Mouse (Mus musculus) MEL (cell line): Measurements from ENCODE around the gene Rpl41. TPM values are rescaled to one million over a fixed set of nuclear protein-coding genes. Genes with fewer than 3 reads are reported as not detected.
A peak's percentile ranks its signal among the peaks of the same experiment; 100 is the strongest.

ENCODE experiments used
- DNase-seq: peaks from one replicate; pipeline ENCODE4 v3.0.0; 2011; ENCODE audit warnings: low read depth, low spot score
- H3K27ac ChIP-seq: 2 replicates; pipeline ENCODE4 v1.5.1; 2012; ENCODE audit warnings: low read depth, mild to moderate bottlenecking, control low read depth, low read length, moderate library complexity; ENCODE audit not compliant: control insufficient read depth
- H3K27me3 ChIP-seq, 2 experiments: fragments of 150-350 bp in 1 of 2; sonication (generic) in 1 of 2; 2 replicates each; pipeline ENCODE4 v1.6.1; 2012; ENCODE audit warnings: low read length in 2 of 2, mild to moderate bottlenecking in 2 of 2, improper control_type of control experiment in 1 of 2, moderate library complexity in 1 of 2; ENCODE audit not compliant: insufficient read depth in 2 of 2, control insufficient read depth in 1 of 2
- H3K36me3 ChIP-seq, 2 experiments: 2 replicates each; pipeline ENCODE4 v1.6.1; 2012 to 2014; ENCODE audit warnings: low read length in 2 of 2, improper control_type of control experiment in 1 of 2, inconsistent platforms in 1 of 2, mild to moderate bottlenecking in 1 of 2; ENCODE audit not compliant: insufficient read depth in 2 of 2, control insufficient read depth in 1 of 2
- H3K4me1 ChIP-seq, 2 experiments: fragments of 150-350 bp in 1 of 2; sonication (generic) in 1 of 2; 2 replicates each; pipeline ENCODE4 v1.6.1; 2012; ENCODE audit warnings: low read length in 2 of 2, improper control_type of control experiment in 1 of 2, mild to moderate bottlenecking in 1 of 2; ENCODE audit not compliant: insufficient read depth in 2 of 2, control insufficient read depth in 1 of 2
- H3K4me3 ChIP-seq, 2 experiments: fragments of 150-350 bp in 1 of 2; sonication (generic) in 1 of 2; 2 replicates each; pipeline ENCODE4 v1.5.1; 2012; ENCODE audit warnings: low read depth in 2 of 2, low read length in 2 of 2, mild to moderate bottlenecking in 2 of 2, moderate library complexity in 2 of 2, control low read depth in 1 of 2, improper control_type of control experiment in 1 of 2; ENCODE audit not compliant: control insufficient read depth in 1 of 2, insufficient read depth in 1 of 2
- H3K79me2 ChIP-seq: 2 replicates; pipeline ENCODE4 v1.6.1; 2012; ENCODE audit warnings: mild to moderate bottlenecking, low read length, moderate library complexity; ENCODE audit not compliant: control insufficient read depth, poor library complexity, insufficient read depth
- H3K9ac ChIP-seq: 2 replicates; pipeline ENCODE4 v1.6.1; 2012; ENCODE audit warnings: low read depth, mild to moderate bottlenecking, control low read depth, low read length, moderate library complexity; ENCODE audit not compliant: control insufficient read depth, poor library complexity, severe bottlenecking
- H3K9me3 ChIP-seq: fragments of 150-350 bp; sonication (generic); replicated peaks from 2 replicates; pipeline ENCODE4 v1.6.1; 2012; ENCODE audit warnings: mild to moderate bottlenecking, low read length, improper control_type of control experiment, moderate library complexity; ENCODE audit not compliant: insufficient read depth
- CHD2 ChIP-seq: IDR thresholded peaks from 2 replicates; pipeline ENCODE4 v1.6.1; 2011; ENCODE audit warnings: low read length, improper control_type of control experiment
- EP300 ChIP-seq, 2 experiments: IDR thresholded peaks; 2 replicates each; pipeline ENCODE4 v1.6.1; 2011; ENCODE audit warnings: improper control_type of control experiment in 2 of 2, low read length in 2 of 2, low read depth in 1 of 2, mild to moderate bottlenecking in 1 of 2
- ETS1 ChIP-seq: IDR thresholded peaks from 2 replicates; pipeline ENCODE4 v1.6.1; 2012; ENCODE audit warnings: low read depth, mild to moderate bottlenecking, inconsistent platforms, low read length, improper control_type of control experiment, moderate library complexity
- GATA1 ChIP-seq: IDR thresholded peaks from 2 replicates; pipeline ENCODE4 v1.6.1; 2011; ENCODE audit warnings: low read depth, low read length, improper control_type of control experiment
- HCFC1 ChIP-seq: IDR thresholded peaks from 2 replicates; pipeline ENCODE4 v1.6.1; 2012; ENCODE audit warnings: low read depth, mild to moderate bottlenecking, inconsistent platforms, low read length, improper control_type of control experiment, moderate library complexity
- MAX ChIP-seq: IDR thresholded peaks from 2 replicates; pipeline ENCODE4 v1.6.1; 2011; ENCODE audit warnings: low read length, improper control_type of control experiment
- MXI1 ChIP-seq: IDR thresholded peaks from 2 replicates; pipeline ENCODE4 v1.6.1; 2011; ENCODE audit warnings: mild to moderate bottlenecking, low read depth, low read length, improper control_type of control experiment
- MYB ChIP-seq: IDR thresholded peaks from 2 replicates; pipeline ENCODE4 v1.6.1; 2011; ENCODE audit warnings: mild to moderate bottlenecking, low read depth, low read length, improper control_type of control experiment
- MYC ChIP-seq: IDR thresholded peaks from 2 replicates; pipeline ENCODE4 v1.6.1; 2011; ENCODE audit warnings: low read depth, mild to moderate bottlenecking, low read length, improper control_type of control experiment, moderate library complexity
- NELFE ChIP-seq: IDR thresholded peaks from 2 replicates; pipeline ENCODE4 v1.6.1; 2011; ENCODE audit warnings: low read depth, low read length, improper control_type of control experiment
- POLR2AphosphoS2 ChIP-seq: IDR thresholded peaks from 2 replicates; pipeline ENCODE4 v1.6.1; 2011; ENCODE audit warnings: low read length, improper control_type of control experiment
- RAD21 ChIP-seq: IDR thresholded peaks from 2 replicates; pipeline ENCODE4 v1.6.1; 2011; ENCODE audit warnings: mild to moderate bottlenecking, low read depth, low read length, improper control_type of control experiment
- RCOR1 ChIP-seq: IDR thresholded peaks from 2 replicates; pipeline ENCODE4 v1.6.1; 2012; ENCODE audit warnings: low read depth, mild to moderate bottlenecking, inconsistent platforms, low read length, improper control_type of control experiment
- SMC3 ChIP-seq: IDR thresholded peaks from 2 replicates; pipeline ENCODE4 v1.6.1; 2011; ENCODE audit warnings: low read depth, low read length, improper control_type of control experiment
- TAL1 ChIP-seq: IDR thresholded peaks from 2 replicates; pipeline ENCODE4 v1.6.1; 2012; ENCODE audit warnings: mild to moderate bottlenecking, inconsistent platforms, low read length, moderate library complexity, mixed read lengths
- TBP ChIP-seq: IDR thresholded peaks from 2 replicates; pipeline ENCODE4 v1.8.0; 2011; ENCODE audit warnings: low read depth, low read length, improper control_type of control experiment
- TCF12 ChIP-seq: IDR thresholded peaks from 2 replicates; pipeline ENCODE4 v1.6.1; 2014; ENCODE audit warnings: low read depth, mild to moderate bottlenecking, inconsistent platforms, low read length, improper control_type of control experiment, moderate library complexity
- USF2 ChIP-seq, 2 experiments: IDR thresholded peaks; 2 replicates each; pipeline ENCODE4 v1.6.1; 2011 to 2012; ENCODE audit warnings: improper control_type of control experiment in 2 of 2, low read length in 2 of 2, borderline replicate concordance in 1 of 2, inconsistent platforms in 1 of 2, low read depth in 1 of 2, mild to moderate bottlenecking in 1 of 2; ENCODE audit not compliant: insufficient read depth in 1 of 2
- ZNF384 ChIP-seq: IDR thresholded peaks from 2 replicates; pipeline ENCODE4 v1.6.1; 2012; ENCODE audit warnings: low read depth, mild to moderate bottlenecking, inconsistent platforms, low read length, improper control_type of control experiment
- polyA plus RNA-seq, 2 experiments: library from polyadenylated mRNA; stranded (reverse) in 1 of 2; unstranded in 1 of 2; fragments of >175 nt in 1 of 2; fragments of >200 nt in 1 of 2; gene quantifications; 2 replicates each; pipeline versions ENCODE4 v1.2.1 to v1.2.4; 2012; ENCODE audit warnings: low replicate concordance in 2 of 2, low read depth in 1 of 2; ENCODE audit not compliant: insufficient read length in 2 of 2, insufficient read depth in 1 of 2, missing spikeins in 1 of 2
- total RNA-seq: library from RNA; depleted of rRNA; stranded (reverse); fragments of 300-350 nt; gene quantifications from 2 replicates; pipeline ENCODE4 v1.2.3, GENCODE M21; 2012

The Rpl41 gene
- total and polyA plus RNA-seq, 3 experiments, result 274 to 10,905 (median 6,931) TPM

GRCm38 (mm10) chr10:128536266-128536940, 12.7 kb downstream of the Rpl41 start (continued):
- TF ChIP-seq RAD21 (peak; percentile 97), HCFC1 (peak; percentile 70), GATA1 (no peak), MXI1 (peak; percentile 88), MYB (peak; percentile 35; the same call in 1 of the 2 replicates), SMC3 (peak; percentile 95), USF2 (IDR thresholded peaks at IDR 0.05; ENCODE audit: borderline replicate concordance in 1 of 2, insufficient read depth in 1 of 2, low read depth in 1 of 2, low read length in 2 of 2) (no peak), POLR2AphosphoS2 (no peak), MAX (peak; percentile 89), TBP (peak; percentile 89), NELFE (peak; percentile 64; the same call in 1 of the 2 replicates)

- Histone ChIP-seq H3K79me2 (no peaks in the 10 kb centered on the region), H3K4me1 (peaks cover 0 to 11% of the 10 kb centered on the region in 2 experiments; a peak in 2 of 4 replicates), H3K4me3 (peak overlapping the region; percentile 40 to 54), H3K27me3 (no peaks in the 10 kb centered on the region), H3K27ac (peak overlapping the region; percentile 80), H3K9me3 (no peaks in the 10 kb centered on the region), H3K9ac (peak overlapping the region; percentile 64), H3K36me3 (peaks cover 0 to 7% of the 10 kb centered on the region in 2 experiments; a peak in 2 of 4 replicates)
- peak; percentile 83 for DNase-seq
- TF ChIP-seq EP300 (IDR thresholded peaks at IDR 0.05; ENCODE audit: low read depth in 1 of 2, low read length in 2 of 2), result peak in 1 of 2 experiments; percentile 19; a peak in 1 of 4 replicates
- peak; percentile 74 for TF ChIP-seq TBP
- no peak for TF ChIP-seq TCF12
- TF ChIP-seq GATA1, result 0 out of 2 replicates have a peak, but pooled peaks have one; percentile 3
Measured at GRCm38 (mm10) chr10:128535624-128536265, 13.4 kb downstream of the Rpl41 start.

GRCm38 (mm10) chr10:128535206-128535605, 13.9 kb downstream of the Rpl41 start:
- TF ChIP-seq RCOR1, result 0 out of 2 replicates have a peak, but pooled peaks have one; percentile 20
- TF ChIP-seq TCF12, result no peak; the same call in 1 of the 2 replicates
- TF ChIP-seq MYC, result peak; percentile 21; the same call in 1 of the 2 replicates
- TF ChIP-seq EP300 (IDR thresholded peaks at IDR 0.05; ENCODE audit: low read depth in 1 of 2, low read length in 2 of 2), result peak; percentile 45 to 56; a peak in 3 of 4 replicates
- peak; percentile 35; the same call in 1 of the 2 replicates for TF ChIP-seq ETS1
- TF ChIP-seq TAL1, result 0 out of 2 replicates have a peak, but pooled peaks have one; percentile 26
- no peak for TF ChIP-seq MYB
- TF ChIP-seq ZNF384, result no peak; the same call in 1 of the 2 replicates
- no peak for TF ChIP-seq CHD2
- peak; percentile 48; the same call in 1 of the 2 replicates for TF ChIP-seq GATA1
- no peak overlapping the region for H3K9ac ChIP-seq
- H3K36me3 ChIP-seq, result peaks cover 0 to 7% of the 10 kb centered on the region in 2 experiments; a peak in 2 of 4 replicates
- H3K79me2 ChIP-seq, result no peaks in the 10 kb centered on the region
- H3K9me3 ChIP-seq, result no peaks in the 10 kb centered on the region
- peak; percentile 79 for DNase-seq
- peak overlapping the region; percentile 80 for H3K27ac ChIP-seq
- H3K4me3 ChIP-seq, result no peak overlapping the region
- H3K27me3 ChIP-seq, result no peaks in the 10 kb centered on the region
- peaks cover 0 to 11% of the 10 kb centered on the region in 2 experiments; a peak in 2 of 4 replicates for H3K4me1 ChIP-seq
